Mouse (Mus musculus) erythroblast, embryonic 14.5 days (primary cell): Measurements from ENCODE around the gene Zfp609. TPM values are rescaled to one million over a fixed set of nuclear protein-coding genes. Genes with fewer than 3 reads are reported as not detected.

Source experiments
- H3K27me3 ChIP-seq: 2 replicates; pipeline ENCODE4 v1.6.1; 2012; ENCODE audit warnings: inconsistent platforms; ENCODE audit not compliant: control insufficient read depth
- H3K36me3 ChIP-seq: 2 replicates; pipeline ENCODE4 v1.6.1; 2012; ENCODE audit warnings: mild to moderate bottlenecking, inconsistent platforms; ENCODE audit not compliant: control insufficient read depth
- H3K4me1 ChIP-seq: 2 replicates; pipeline ENCODE4 v1.6.1; 2012; ENCODE audit warnings: inconsistent platforms; ENCODE audit not compliant: control insufficient read depth
- H3K4me3 ChIP-seq: replicated peaks from 2 replicates; pipeline ENCODE3; 2012; ENCODE audit warnings: moderate library complexity, mild to moderate bottlenecking, inconsistent platforms
- H3K9me3 ChIP-seq: 2 replicates; pipeline ENCODE4 v1.6.1; 2012; ENCODE audit warnings: low read length, inconsistent platforms, mixed read lengths; ENCODE audit not compliant: control insufficient read depth
- GATA1 ChIP-seq: IDR thresholded peaks from 2 replicates; pipeline ENCODE4 v1.6.1; 2012; ENCODE audit warnings: low read length, inconsistent platforms, mixed read lengths
- TAL1 ChIP-seq: IDR thresholded peaks from 3 replicates; pipeline ENCODE4 v1.6.1; 2012; ENCODE audit warnings: low read length, inconsistent platforms, mixed read lengths
- polyA plus RNA-seq: library from polyadenylated mRNA; stranded (reverse); fragments of >175 nt; gene quantifications from 2 replicates; pipeline ENCODE4 v1.2.3, GENCODE M21; 2012

The Zfp609 gene
- polyA plus RNA-seq, 1 experiment = 0.53 TPM

DNA sequence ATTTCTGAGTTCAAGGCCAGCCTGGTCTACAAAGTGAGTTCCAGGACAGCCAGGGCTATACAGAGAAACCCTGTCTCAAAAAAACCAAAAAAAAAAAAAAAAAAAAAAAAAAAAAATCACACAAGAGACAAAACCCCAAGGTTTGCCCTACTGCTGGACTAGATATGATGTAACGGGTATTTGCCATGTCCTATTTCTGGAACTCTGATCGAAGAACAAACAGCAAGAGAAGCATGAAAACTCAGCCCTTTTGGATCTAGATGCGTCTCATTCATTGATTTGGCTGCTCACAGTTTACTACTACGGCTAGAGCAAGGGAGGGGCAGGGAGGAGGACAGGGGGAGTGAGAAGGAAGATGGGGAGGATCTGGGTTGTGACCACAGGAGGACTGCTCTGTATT lies 5.4 kb downstream of the Zfp609 start:
- Histone ChIP-seq H3K36me3 (peaks cover 4% of the 10 kb centered on the region), H3K4me3 (no peak overlapping the region), H3K4me1 (peaks cover 48% of the 10 kb centered on the region), H3K9me3 (no peaks in the 10 kb centered on the region), H3K27me3 (no peaks in the 10 kb centered on the region)
- TF ChIP-seq TAL1 = no peak
- TF ChIP-seq GATA1 = no peak

DNA sequence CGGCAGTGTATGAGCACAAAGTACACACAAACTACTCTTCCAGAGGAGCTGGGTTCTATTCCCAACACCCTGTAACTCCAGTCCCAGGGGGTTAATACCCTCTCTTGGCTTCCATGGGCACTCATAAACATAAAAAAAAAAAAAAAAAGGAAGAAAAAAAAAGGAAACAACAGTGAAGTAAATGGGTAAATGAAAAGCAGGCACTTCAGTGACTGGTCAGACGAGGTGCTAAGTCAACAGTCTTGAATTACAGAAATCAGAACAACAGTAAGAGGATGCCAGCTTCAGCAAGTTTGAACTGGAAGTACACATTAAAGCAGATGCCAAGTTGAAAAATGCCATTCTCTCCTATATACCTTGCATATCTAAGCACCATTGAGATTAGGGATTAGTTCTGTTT lies 7.1 kb downstream of the Zfp609 start:
- no peak overlapping the region for H3K4me3 ChIP-seq
- TF ChIP-seq GATA1 (no peak), TAL1 (no peak)
- peaks cover 35% of the 10 kb centered on the region for H3K4me1 ChIP-seq
- peaks cover 4% of the 10 kb centered on the region for H3K36me3 ChIP-seq
- H3K9me3 ChIP-seq = no peaks in the 10 kb centered on the region
- H3K27me3 ChIP-seq = no peaks in the 10 kb centered on the region

- no peak overlapping the region for H3K4me3 ChIP-seq
- TF ChIP-seq GATA1 = no peak
- TF ChIP-seq TAL1 = no peak
- peaks cover 23% of the 10 kb centered on the region for H3K4me1 ChIP-seq
These were observed 9.0 kb downstream of the Zfp609 start for GRCm38 (mm10) chr9:65818402-65818801.

GRCm38 (mm10) chr9:65812841-65813240 lies 14.5 kb downstream of the Zfp609 start:
- H3K9me3 ChIP-seq = no peaks in the 10 kb centered on the region
- no peaks in the 10 kb centered on the region for H3K27me3 ChIP-seq
- TF ChIP-seq GATA1 (no peak), TAL1 (no peak)
- peaks cover 7% of the 10 kb centered on the region for H3K36me3 ChIP-seq
- no peak overlapping the region for H3K4me3 ChIP-seq
- peaks cover 17% of the 10 kb centered on the region for H3K4me1 ChIP-seq

More at GRCm38 (mm10) chr9:65818402-65818801, 9.0 kb downstream of the Zfp609 start:
- H3K9me3 ChIP-seq = no peaks in the 10 kb centered on the region
- peaks cover 7% of the 10 kb centered on the region for H3K36me3 ChIP-seq
- no peaks in the 10 kb centered on the region for H3K27me3 ChIP-seq

DNA sequence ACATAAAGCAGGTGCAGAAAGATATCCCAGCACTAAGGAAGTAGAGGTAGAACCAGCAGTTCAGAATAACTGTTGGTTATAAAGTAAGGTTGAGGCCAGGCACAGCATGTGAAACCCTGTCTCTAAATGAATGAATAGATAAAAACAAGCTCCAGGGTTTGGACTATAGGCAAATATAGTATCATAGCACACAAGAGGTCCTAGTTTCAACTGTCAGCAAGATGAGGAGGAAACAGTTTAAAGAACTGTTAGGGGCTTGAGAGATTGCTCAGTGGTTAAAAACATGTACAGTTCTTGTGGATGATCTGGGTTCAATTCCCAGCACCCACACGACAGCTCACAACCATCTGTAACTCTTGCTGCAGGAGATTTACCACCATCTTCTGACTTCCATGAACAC lies 15.6 kb downstream of the Zfp609 start:
- Histone ChIP-seq H3K27me3 (no peaks in the 10 kb centered on the region), H3K9me3 (no peaks in the 10 kb centered on the region), H3K4me1 (peaks cover 14% of the 10 kb centered on the region), H3K36me3 (peaks cover 3% of the 10 kb centered on the region), H3K4me3 (no peak overlapping the region)
- TF ChIP-seq TAL1 (no peak), GATA1 (no peak)

GRCm38 (mm10) chr9:65807818-65808217 lies 19.5 kb downstream of the Zfp609 start:
- peaks cover 11% of the 10 kb centered on the region for H3K4me1 ChIP-seq
- H3K27me3 ChIP-seq = no peaks in the 10 kb centered on the region
- H3K9me3 ChIP-seq = no peaks in the 10 kb centered on the region
- H3K36me3 ChIP-seq = no peaks in the 10 kb centered on the region
- TF ChIP-seq TAL1 (no peak), GATA1 (no peak)
- no peak overlapping the region for H3K4me3 ChIP-seq

GRCm38 (mm10) chr9:65807251-65807650 lies 20.1 kb downstream of the Zfp609 start:
- no peak for TF ChIP-seq TAL1

GRCm38 (mm10) chr9:65799770-65800169 lies 27.6 kb downstream of the Zfp609 start:
- Histone ChIP-seq H3K9me3 (no peaks in the 10 kb centered on the region), H3K4me3 (no peak overlapping the region), H3K36me3 (peaks cover 9% of the 10 kb centered on the region), H3K4me1 (peaks cover 11% of the 10 kb centered on the region), H3K27me3 (no peaks in the 10 kb centered on the region)
- TF ChIP-seq TAL1 = no peak
- TF ChIP-seq GATA1 = no peak

More at GRCm38 (mm10) chr9:65807251-65807650, 20.1 kb downstream of the Zfp609 start:
- Histone ChIP-seq H3K27me3 (no peaks in the 10 kb centered on the region), H3K4me1 (peaks cover 11% of the 10 kb centered on the region), H3K9me3 (no peaks in the 10 kb centered on the region), H3K4me3 (no peak overlapping the region), H3K36me3 (no peaks in the 10 kb centered on the region)

- H3K27me3 ChIP-seq = no peaks in the 10 kb centered on the region
- H3K9me3 ChIP-seq = no peaks in the 10 kb centered on the region
- H3K4me3 ChIP-seq = no peak overlapping the region
- TF ChIP-seq TAL1 (no peak), GATA1 (no peak)
- peaks cover 30% of the 10 kb centered on the region for H3K36me3 ChIP-seq
- H3K4me1 ChIP-seq = peaks cover 10% of the 10 kb centered on the region
These were observed 31.7 kb downstream of the Zfp609 start for GRCm38 (mm10) chr9:65795651-65796050.

GRCm38 (mm10) chr9:65794313-65794712 lies 33.1 kb downstream of the Zfp609 start:
- no peaks in the 10 kb centered on the region for H3K9me3 ChIP-seq
- peaks cover 15% of the 10 kb centered on the region for H3K4me1 ChIP-seq
- TF ChIP-seq GATA1 (no peak), TAL1 (no peak)
- H3K4me3 ChIP-seq = no peak overlapping the region
- H3K27me3 ChIP-seq = no peaks in the 10 kb centered on the region
- H3K36me3 ChIP-seq = peaks cover 30% of the 10 kb centered on the region
